Mouse (Mus musculus): ENCODE data around the gene Tmem80. TPM values are rescaled to one million over a fixed set of nuclear protein-coding genes. Genes with fewer than 3 reads are reported as not detected.

The Tmem80 gene
- polyA plus RNA-seq (2017; shearing (Covaris generic)): 10 to 100 TPM; 37.5 to 40.6 TPM

DNA sequence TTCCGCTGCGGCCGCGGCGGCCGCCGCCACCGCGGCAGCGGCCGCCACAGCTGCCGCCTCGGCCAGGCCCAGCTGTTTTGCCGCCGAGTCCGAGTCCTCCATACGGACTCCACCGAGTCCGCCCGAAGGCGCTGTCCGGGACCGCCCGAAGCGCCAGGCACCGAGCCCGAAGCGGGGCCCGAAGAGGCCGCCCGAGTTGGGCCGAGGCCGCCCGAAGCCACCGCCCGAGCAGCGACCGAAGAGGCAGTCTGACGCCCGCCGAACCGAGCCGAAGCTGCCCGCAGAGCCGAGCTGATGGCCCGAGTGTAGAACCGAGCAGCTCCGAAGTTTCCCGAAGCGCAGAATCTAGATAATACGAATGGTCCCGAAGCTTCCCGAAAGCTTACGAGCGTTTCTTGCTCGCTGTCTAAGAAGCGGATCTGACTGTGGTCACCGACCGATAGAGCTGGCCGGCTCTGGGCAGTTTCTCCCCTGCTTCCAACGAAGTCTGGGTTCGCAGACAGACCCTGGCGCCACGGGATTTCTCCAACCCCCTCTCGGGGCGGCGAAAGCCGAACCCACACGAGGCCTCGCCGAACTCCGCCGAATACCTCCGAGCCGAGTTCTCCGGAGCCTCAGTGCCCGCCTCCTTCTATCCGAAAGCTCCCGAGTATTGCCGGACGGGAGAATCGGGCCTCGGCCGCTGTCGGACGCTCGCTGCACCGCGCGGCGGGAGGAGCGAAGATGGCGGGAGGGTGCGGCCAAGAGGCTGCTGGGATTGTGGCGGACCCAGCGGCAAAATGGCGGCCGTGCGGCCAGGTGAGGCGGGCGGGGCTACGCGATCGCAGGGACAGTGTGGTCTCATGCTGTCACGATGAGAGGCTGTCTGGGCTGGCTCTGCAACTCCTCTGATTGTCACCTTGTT, at the start of gene Tmem80, which contains the start of gene Deaf1:
TSS of gene Tmem80 (plus strand) at position 271 of the 904 bp plus-strand sequence.
TSS of gene Deaf1 (minus strand) at position 222 of the 904 bp plus-strand sequence.

DNA sequence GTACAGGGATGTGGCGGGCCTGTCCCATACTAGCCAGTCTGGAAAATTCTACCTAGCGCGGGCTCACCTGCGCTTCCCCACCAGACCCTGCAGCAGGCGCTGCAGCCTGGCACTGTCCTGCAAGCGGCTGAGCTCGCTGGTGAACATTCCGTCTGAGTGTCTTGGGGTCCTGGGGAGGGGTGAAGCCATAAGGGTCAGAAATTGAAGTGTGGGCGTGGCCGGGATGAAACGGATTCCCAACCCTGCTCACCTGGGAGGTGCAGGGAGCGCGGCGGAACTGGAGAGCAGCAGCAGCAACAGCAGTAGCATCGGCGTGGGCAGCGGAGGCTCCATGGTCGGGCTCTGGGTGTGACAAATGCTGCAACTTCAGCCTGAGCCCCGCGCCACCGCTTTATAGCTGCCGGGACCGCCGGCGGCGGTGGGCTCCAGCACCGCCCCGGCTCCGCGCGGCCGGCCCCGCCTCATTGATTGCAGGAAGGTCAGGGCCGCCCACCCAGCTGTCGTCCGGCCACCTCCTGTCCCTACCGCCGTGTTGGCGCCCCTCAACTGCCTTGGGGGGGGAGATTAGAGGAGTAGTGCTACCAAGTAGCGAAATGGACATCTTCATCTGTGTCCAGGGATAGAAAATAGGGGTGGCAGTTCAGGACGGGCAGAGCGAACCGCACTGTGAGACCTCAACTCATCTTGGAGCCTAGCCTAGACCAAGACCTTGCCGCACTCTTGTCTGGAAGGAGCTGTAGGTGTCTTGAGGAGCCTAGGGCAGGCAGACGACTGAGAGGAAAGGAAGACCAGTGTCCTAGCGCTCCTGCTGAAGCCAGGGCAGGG, 48.6 kb upstream of the Tmem80 start, which contains the start of gene Sct:
TSS of gene Sct (minus strand) at position 368 of the 825 bp plus-strand sequence.

DNA sequence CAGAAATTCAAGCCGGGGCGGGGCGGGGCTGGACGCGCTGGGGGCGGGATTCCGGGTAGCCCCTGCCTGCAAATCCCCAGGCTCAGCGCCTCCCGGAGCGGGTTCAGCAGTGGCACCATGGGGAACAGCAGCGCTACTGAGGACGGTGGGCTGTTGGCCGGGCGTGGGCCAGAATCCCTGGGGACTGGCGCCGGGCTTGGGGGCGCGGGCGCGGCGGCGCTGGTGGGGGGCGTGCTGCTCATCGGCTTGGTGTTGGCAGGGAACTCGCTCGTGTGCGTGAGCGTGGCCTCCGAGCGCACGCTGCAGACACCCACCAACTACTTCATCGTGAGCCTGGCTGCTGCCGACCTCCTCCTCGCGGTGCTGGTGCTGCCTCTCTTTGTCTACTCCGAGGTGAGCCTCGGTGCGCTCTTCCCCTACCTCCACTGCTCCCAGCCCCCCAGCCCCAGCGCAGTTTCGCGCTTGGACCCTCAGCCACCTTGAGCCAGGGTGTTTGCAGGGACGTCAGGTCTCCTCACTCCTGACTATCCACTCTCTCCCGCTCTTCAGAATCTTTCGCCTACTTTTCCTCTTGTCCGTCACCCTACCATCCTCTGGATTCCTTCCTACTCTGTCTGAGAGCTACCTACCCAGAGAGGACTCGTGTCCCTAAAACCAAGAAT, 35.5 kb upstream of the Tmem80 start, which contains the start of gene Drd4:
TSS of gene Drd4 (plus strand) at position 86 of the 662 bp plus-strand sequence.

DNA sequence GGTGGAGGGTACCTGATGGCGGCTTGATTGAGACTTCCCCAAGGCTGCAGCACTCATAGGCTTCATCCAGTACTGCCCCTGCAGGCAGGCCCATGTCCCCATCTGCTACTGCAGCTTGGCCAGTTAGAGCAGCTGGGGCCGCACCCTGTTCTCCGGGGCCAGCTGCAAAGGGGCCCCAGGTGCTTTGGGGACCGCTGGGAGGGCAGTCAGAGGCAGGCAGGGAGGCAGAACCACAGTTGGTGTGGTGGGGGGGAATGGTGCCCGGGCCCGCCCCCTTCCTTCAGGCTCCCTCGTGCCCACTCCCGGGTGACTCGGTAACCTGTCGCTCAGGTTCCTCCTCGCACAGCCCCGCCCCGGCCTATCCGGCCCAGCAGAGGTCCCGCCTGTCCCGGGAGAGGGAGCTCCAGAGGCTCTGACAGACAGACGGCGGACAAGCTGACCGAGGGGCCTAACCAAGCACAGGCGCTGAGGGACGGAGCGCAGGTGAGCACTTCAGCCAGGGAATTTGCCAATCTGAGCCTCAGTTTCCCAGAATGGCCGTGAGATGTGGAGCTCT, 11.1 kb downstream of the Tmem80 start, which contains the start of gene Eps8l2:
TSS of gene Eps8l2 (plus strand) at position 305 of the 556 bp plus-strand sequence.

Other genes with a start within 250 kb of the Tmem80 start
- 100 to 1,000 TPM; 238 to 385 TPM for gene Pkp3, start 249.5 kb upstream of the Tmem80 start, polyA plus RNA-seq (2017; shearing (Covaris generic))
- gene Sigirr, start 227.2 kb upstream of the Tmem80 start, polyA plus RNA-seq (2017; shearing (Covaris generic)): 100 to 1,000 TPM; 176 to 187 TPM
- gene Ano9, start 209.9 kb upstream of the Tmem80 start, polyA plus RNA-seq (2017; shearing (Covaris generic)): not detected
- gene Ptdss2, start 205.4 kb upstream of the Tmem80 start, polyA plus RNA-seq (2017; shearing (Covaris generic)): 10 to 100 TPM; 17.3 to 22.2 TPM
- 100 to 1,000 TPM; 107 to 150 TPM for gene Rnh1, start 154.9 kb upstream of the Tmem80 start, polyA plus RNA-seq (2017; shearing (Covaris generic))
- gene Hras, start 133.7 kb upstream of the Tmem80 start, polyA plus RNA-seq (2017; shearing (Covaris generic)): 10 to 100 TPM; 56.0 to 61.9 TPM
- gene Lrrc56, start 133.6 kb upstream of the Tmem80 start, polyA plus RNA-seq (2017; shearing (Covaris generic)): 1 to 10 TPM; 2.2 to 5.0 TPM
- gene Lmntd2, start 113.7 kb upstream of the Tmem80 start, polyA plus RNA-seq (2017; shearing (Covaris generic)): 1 to 10 TPM; 8.3 to 9.9 TPM
- 10 to 100 TPM; 18.6 to 23.4 TPM for gene Rassf7, start 111.9 kb upstream of the Tmem80 start, polyA plus RNA-seq (2017; shearing (Covaris generic))
- 10 to 100 TPM; 55.5 to 85.8 TPM for gene Phrf1, start 99.0 kb upstream of the Tmem80 start, polyA plus RNA-seq (2017; shearing (Covaris generic))
- 100 to 1,000 TPM; 105 to 126 TPM for gene Irf7, start 61.3 kb upstream of the Tmem80 start, polyA plus RNA-seq (2017; shearing (Covaris generic))
- gene Cdhr5, start 51.0 kb upstream of the Tmem80 start, polyA plus RNA-seq (2017; shearing (Covaris generic)): under 1 TPM in 1 of 2 experiments, not detected in 1; 0.07 TPM
- not detected for gene Sct, start 48.6 kb upstream of the Tmem80 start, polyA plus RNA-seq (2017; shearing (Covaris generic))
- under 1 TPM in 1 of 2 experiments, not detected in 1; 0.06 TPM for gene Drd4, start 35.7 kb upstream of the Tmem80 start, polyA plus RNA-seq (2017; shearing (Covaris generic))
- gene Deaf1, start within 50 bp of the Tmem80 start, polyA plus RNA-seq (2017; shearing (Covaris generic)): 10 to 100 TPM; 48.0 to 58.2 TPM
- gene Eps8l2, start 11.1 kb downstream of the Tmem80 start, polyA plus RNA-seq (2017; shearing (Covaris generic)): under 1 TPM in 1 of 2 experiments, not detected in 1; 0.09 TPM
- 100 to 1,000 TPM; 342 to 415 TPM for gene Taldo1, start 64.5 kb downstream of the Tmem80 start, polyA plus RNA-seq (2017; shearing (Covaris generic))
- 10 to 100 TPM; 72.8 to 73.0 TPM for gene Gatd1, start 86.4 kb downstream of the Tmem80 start, polyA plus RNA-seq (2017; shearing (Covaris generic))
- gene Cend1, start 101.8 kb downstream of the Tmem80 start, polyA plus RNA-seq (2017; shearing (Covaris generic)): under 1 TPM; 0.39 to 0.96 TPM
- 10 to 100 TPM; 56.7 to 57.4 TPM for gene Slc25a22, start 110.2 kb downstream of the Tmem80 start, polyA plus RNA-seq (2017; shearing (Covaris generic))
- 10 to 100 TPM; 10.4 to 10.6 TPM for gene Pidd1, start 116.3 kb downstream of the Tmem80 start, polyA plus RNA-seq (2017; shearing (Covaris generic))
- gene Rplp2, start 119.6 kb downstream of the Tmem80 start, polyA plus RNA-seq (2017; shearing (Covaris generic)): 1,000 to 10,000 TPM; 1,171 to 2,116 TPM
- gene Pnpla2, start 127.5 kb downstream of the Tmem80 start, polyA plus RNA-seq (2017; shearing (Covaris generic)): 10 to 100 TPM; 88.2 to 90.1 TPM
- gene Cracr2b, start 133.4 kb downstream of the Tmem80 start, polyA plus RNA-seq (2017; shearing (Covaris generic)): under 1 TPM in 1 of 2 experiments, not detected in 1; 0.59 TPM
- gene Cd151, start 139.7 kb downstream of the Tmem80 start, polyA plus RNA-seq (2017; shearing (Covaris generic)): 10 to 100 TPM in 1 of 2 experiments, 1 to 10 TPM in 1; 6.6 to 10.4 TPM
- gene Polr2l, start 147.4 kb downstream of the Tmem80 start, polyA plus RNA-seq (2017; shearing (Covaris generic)): 10 to 100 TPM; 33.5 to 36.8 TPM
- gene Tspan4, start 147.5 kb downstream of the Tmem80 start, polyA plus RNA-seq (2017; shearing (Covaris generic)): 1 to 10 TPM; 2.9 to 3.2 TPM
- gene Chid1, start 212.1 kb downstream of the Tmem80 start, polyA plus RNA-seq (2017; shearing (Covaris generic)): 10 to 100 TPM; 10.7 to 19.5 TPM
- 10 to 100 TPM; 35.9 to 51.1 TPM for gene Ap2a2, start 234.4 kb downstream of the Tmem80 start, polyA plus RNA-seq (2017; shearing (Covaris generic))

Data from activated CD4-positive, CD25-positive, alpha-beta regulatory T cell (primary cell).